Mouse (Mus musculus) heart, adult 8-10 months (tissue): ENCODE results near the gene Ahsa1. TPM values are rescaled to one million over a fixed set of nuclear protein-coding genes. Genes with fewer than 3 reads are reported as not detected.
"Not testable (repeated sequence)": the region's sequence is repeated elsewhere in the genome, so short reads cannot be mapped to it uniquely, and the experiment has no call there.

Experiments
- DNase-seq: peaks from one replicate; pipeline ENCODE4 v3.0.0; 2022; ENCODE audit warnings: low spot score
- microRNA-seq: library from miRNA; unstranded; fragments of <30 nt; microRNA quantifications from one replicate; pipeline ENCODE4 v1.2.0, GENCODE M21; 2022
- total RNA-seq, 4 experiments: library from RNA; stranded (reverse); gene quantifications; 2 replicates each; pipeline ENCODE4 v1.2.4; 2022

The Ahsa1 gene
- total RNA-seq, 4 experiments from 2014 or later, result 120 to 139 (median 131) TPM

GRCm38 (mm10) chr12:87281766-87282165 is 15.5 kb downstream of the Ahsa1 start:
- DNase-seq, result no peak

GRCm38 (mm10) chr12:87282743-87283142 is 16.5 kb downstream of the Ahsa1 start:
- no peak for DNase-seq

- no peak for DNase-seq
Observed at GRCm38 (mm10) chr12:87283706-87284105, 17.4 kb downstream of the Ahsa1 start.

- DNase-seq, result no peak
Observed at GRCm38 (mm10) chr12:87284268-87284667, 18.0 kb downstream of the Ahsa1 start.

- DNase-seq, result no peak
Observed at GRCm38 (mm10) chr12:87284726-87285125, 18.4 kb downstream of the Ahsa1 start.

- DNase-seq, result no peak
Observed at GRCm38 (mm10) chr12:87289100-87289499, 22.8 kb downstream of the Ahsa1 start.

GRCm38 (mm10) chr12:87293934-87294333 is 27.7 kb downstream of the Ahsa1 start:
- no peak for DNase-seq

GRCm38 (mm10) chr12:87299037-87299656 is 32.9 kb downstream of the Ahsa1 start:
- DNase-seq, result no peak

- no peak for DNase-seq
Observed at GRCm38 (mm10) chr12:87299657-87300440, 33.6 kb downstream of the Ahsa1 start, which contains the start of gene Ism2. Gene Ism2, minus strand, starts transcription at chr12:87299705.

GRCm38 (mm10) chr12:87300441-87300690 is 34.1 kb downstream of the Ahsa1 start:
- no peak for DNase-seq

GRCm38 (mm10) chr12:87301189-87301588 is 34.9 kb downstream of the Ahsa1 start:
- no peak for DNase-seq

- no peak for DNase-seq
Observed at GRCm38 (mm10) chr12:87305767-87306583, 39.7 kb downstream of the Ahsa1 start.

- DNase-seq, result not testable (repeated sequence)
Observed at GRCm38 (mm10) chr12:87306584-87306844, 40.2 kb downstream of the Ahsa1 start.

- DNase-seq, result no peak
Observed at GRCm38 (mm10) chr12:87313098-87313497, 46.8 kb downstream of the Ahsa1 start.

GRCm38 (mm10) chr12:87317951-87318350 is 51.7 kb downstream of the Ahsa1 start:
- no peak for DNase-seq

GRCm38 (mm10) chr12:87319229-87319628 is 53.0 kb downstream of the Ahsa1 start:
- no peak for DNase-seq

Small RNAs within 50 kb of the gene (microRNA-seq; reads per million reads assigned to microRNA genes)
- not detected for gene Gm47293

Other genes with a start within 250 kb of the Ahsa1 start
- gene Tmem63c, start 245.1 kb upstream of the Ahsa1 start, total RNA-seq, result under 1 TPM in 3 of 4 experiments, not detected in 1; 0.08 to 0.28 (median 0.17) TPM
- under 1 TPM in 2 of 4 experiments, not detected in 2; 0.16 to 0.47 TPM for gene Ngb, start 163.9 kb upstream of the Ahsa1 start, total RNA-seq
- gene Gstz1, start 119.3 kb upstream of the Ahsa1 start, total RNA-seq, result 10 to 100 TPM; 45.5 to 49.6 (median 46.5) TPM
- 10 to 100 TPM in 2 of 4 experiments, 1 to 10 TPM in 2; 8.0 to 10.8 (median 9.3) TPM for gene Pomt2, start 118.5 kb upstream of the Ahsa1 start, total RNA-seq
- gene Samd15, start 66.8 kb upstream of the Ahsa1 start, total RNA-seq, result under 1 TPM in 1 of 4 experiments, not detected in 3; 0.66 TPM
- 1 to 10 TPM; 6.3 to 6.9 (median 6.7) TPM for gene Tmed8, start 66.0 kb upstream of the Ahsa1 start, total RNA-seq
- under 1 TPM in 3 of 4 experiments, not detected in 1; 0.33 to 0.66 (median 0.37) TPM for gene Noxred1, start 27.7 kb upstream of the Ahsa1 start, total RNA-seq
- 10 to 100 TPM; 23.5 to 25.1 (median 24.0) TPM for gene Vipas39, start 223 bp upstream of the Ahsa1 start, total RNA-seq
- gene Ism2, start 33.2 kb downstream of the Ahsa1 start, total RNA-seq, result not detected
- gene Sptlc2, start 121.9 kb downstream of the Ahsa1 start, total RNA-seq, result 10 to 100 TPM; 18.9 to 30.4 (median 20.9) TPM
- 100 to 1,000 TPM; 162 to 197 (median 180) TPM for gene Slirp, start 177.4 kb downstream of the Ahsa1 start, total RNA-seq
- gene Alkbh1, start 177.5 kb downstream of the Ahsa1 start, total RNA-seq, result 10 to 100 TPM in 2 of 4 experiments, 1 to 10 TPM in 2; 7.9 to 11.0 (median 9.7) TPM
- 10 to 100 TPM; 40.2 to 51.7 (median 44.9) TPM for gene Snw1, start 205.8 kb downstream of the Ahsa1 start, total RNA-seq
- not detected for gene Gm5788, start 228.2 kb downstream of the Ahsa1 start, total RNA-seq
- not detected for gene Gm8300, start 247.8 kb downstream of the Ahsa1 start, total RNA-seq